Mouse (Mus musculus) CH12.LX (cell line): ENCODE measurements around the gene Cfap206. TPM values are rescaled to one million over a fixed set of nuclear protein-coding genes. Genes with fewer than 3 reads are reported as not detected.
A peak's percentile ranks its signal among the peaks of the same experiment; 100 is the strongest.

ENCODE experiments used
- DNase-seq: peaks from one replicate; pipeline ENCODE4 v3.0.0-alpha.2; 2013; ENCODE audit errors: extremely low read depth
- H3K27ac ChIP-seq: 2 replicates; pipeline ENCODE4 v1.5.1; 2012; ENCODE audit warnings: low read depth, mild to moderate bottlenecking, control low read depth, moderate library complexity; ENCODE audit not compliant: insufficient read depth
- H3K27me3 ChIP-seq: replicated peaks from 2 replicates; pipeline ENCODE3; 2012; ENCODE audit warnings: inconsistent platforms
- H3K36me3 ChIP-seq, 2 experiments: replicated peaks in 1 of 2; 2 replicates each; pipeline versions ENCODE3 to v1.6.1; 2012; ENCODE audit warnings: inconsistent platforms in 1 of 2, low read length in 1 of 2, mild to moderate bottlenecking in 1 of 2, mixed read lengths in 1 of 2, moderate library complexity in 1 of 2; ENCODE audit not compliant: control insufficient read depth in 1 of 2, insufficient read depth in 1 of 2
- H3K4me1 ChIP-seq, 2 experiments: 2 replicates each; pipeline ENCODE4 v1.6.1; 2012; ENCODE audit warnings: inconsistent platforms in 1 of 2, moderate library complexity in 1 of 2; ENCODE audit not compliant: insufficient read depth in 2 of 2, control insufficient read depth in 1 of 2
- H3K4me2 ChIP-seq: 2 replicates; pipeline ENCODE4 v1.6.1; 2012; ENCODE audit warnings: low read depth, mild to moderate bottlenecking, control low read depth; ENCODE audit not compliant: poor library complexity, insufficient read depth, severe bottlenecking
- H3K4me3 ChIP-seq, 3 experiments: fragments of 150-350 bp in 1 of 3; sonication (generic) in 1 of 3; replicated peaks in 1 of 3; 2 replicates each; pipeline versions ENCODE3 to v1.5.1; 2011 to 2012; ENCODE audit warnings: low read depth in 2 of 3, low read length in 2 of 3, mild to moderate bottlenecking in 2 of 3, moderate library complexity in 2 of 3, control low read depth in 1 of 3, improper control_type of control experiment in 1 of 3, inconsistent platforms in 1 of 3, mixed read lengths in 1 of 3; ENCODE audit not compliant: poor library complexity in 1 of 3
- H3K79me2 ChIP-seq: replicated peaks from 2 replicates; pipeline ENCODE4 v1.6.1; 2012; ENCODE audit warnings: mild to moderate bottlenecking, moderate library complexity; ENCODE audit not compliant: control insufficient read depth, poor library complexity, insufficient read depth, severe bottlenecking; ENCODE audit errors: extremely low read depth
- H3K9ac ChIP-seq: 2 replicates; pipeline ENCODE4 v1.6.1; 2012; ENCODE audit warnings: low read depth, mild to moderate bottlenecking, control low read depth, moderate library complexity; ENCODE audit not compliant: insufficient read depth
- H3K9me3 ChIP-seq: replicated peaks from 2 replicates; pipeline ENCODE3; 2012; ENCODE audit warnings: low read length, inconsistent platforms, mixed read lengths
- BHLHE40 ChIP-seq: IDR thresholded peaks from 2 replicates; pipeline ENCODE4 v1.6.1; 2011; ENCODE audit warnings: mild to moderate bottlenecking, low read depth, low read length, improper control_type of control experiment
- CHD1 ChIP-seq: IDR thresholded peaks from 2 replicates; pipeline ENCODE4 v1.6.1; 2012; ENCODE audit warnings: low read depth, low read length, improper control_type of control experiment, inconsistent platforms
- CHD2 ChIP-seq: IDR thresholded peaks from 2 replicates; pipeline ENCODE4 v1.6.1; 2011; ENCODE audit warnings: low read length, improper control_type of control experiment
- E2F4 ChIP-seq: IDR thresholded peaks from 2 replicates; pipeline ENCODE4 v1.6.1; 2011; ENCODE audit warnings: low read depth, low read length, improper control_type of control experiment; ENCODE audit not compliant: insufficient replicate concordance
- ETS1 ChIP-seq: conservative IDR thresholded peaks from 2 replicates; pipeline ENCODE4 v1.6.1; 2012; ENCODE audit warnings: low read depth, mild to moderate bottlenecking, inconsistent platforms, low read length, improper control_type of control experiment, moderate library complexity
- HCFC1 ChIP-seq: IDR thresholded peaks from 2 replicates; pipeline ENCODE4 v1.6.1; 2012; ENCODE audit warnings: low read depth, mild to moderate bottlenecking, inconsistent platforms, low read length, improper control_type of control experiment
- IRF4 ChIP-seq: IDR thresholded peaks from 2 replicates; pipeline ENCODE4 v1.6.1; 2014; ENCODE audit warnings: low read depth, mild to moderate bottlenecking, inconsistent platforms, low read length, improper control_type of control experiment
- JUN ChIP-seq: IDR thresholded peaks from 2 replicates; pipeline ENCODE4 v1.6.1; 2011; ENCODE audit warnings: low read depth, mild to moderate bottlenecking, low read length, improper control_type of control experiment, moderate library complexity; ENCODE audit not compliant: insufficient read depth
- JUND ChIP-seq: conservative IDR thresholded peaks from 2 replicates; pipeline ENCODE4 v1.6.1; 2011; ENCODE audit warnings: low read depth, low read length, improper control_type of control experiment
- KAT2A ChIP-seq: IDR thresholded peaks from 2 replicates; pipeline ENCODE4 v1.6.1; 2012; ENCODE audit warnings: low read length, improper control_type of control experiment, inconsistent platforms; ENCODE audit not compliant: insufficient replicate concordance
- MAFK ChIP-seq: IDR thresholded peaks from 2 replicates; pipeline ENCODE4 v1.6.1; 2011; ENCODE audit warnings: low read length, improper control_type of control experiment; ENCODE audit not compliant: insufficient replicate concordance
- MAZ ChIP-seq: IDR thresholded peaks from 2 replicates; pipeline ENCODE4 v1.6.1; 2012; ENCODE audit warnings: low read depth, mild to moderate bottlenecking, inconsistent platforms, low read length, improper control_type of control experiment, moderate library complexity
- MYC ChIP-seq: IDR thresholded peaks from 2 replicates; pipeline ENCODE4 v1.6.1; 2011; ENCODE audit warnings: low read depth, mild to moderate bottlenecking, improper control_type of control experiment, low read length
- NELFE ChIP-seq: IDR thresholded peaks from 2 replicates; pipeline ENCODE4 v1.6.1; 2011; ENCODE audit warnings: low read depth, low read length, improper control_type of control experiment
- PAX5 ChIP-seq: IDR thresholded peaks from 2 replicates; pipeline ENCODE4 v1.6.1; 2012; ENCODE audit warnings: low read length, inconsistent platforms, mixed read lengths
- POLR2A ChIP-seq: IDR thresholded peaks from 2 replicates; pipeline ENCODE4 v1.6.1; 2011; ENCODE audit warnings: low read depth, mild to moderate bottlenecking, improper control_type of control experiment, low read length
- RAD21 ChIP-seq: IDR thresholded peaks from 2 replicates; pipeline ENCODE4 v1.6.1; 2011; ENCODE audit warnings: low read depth, mild to moderate bottlenecking, low read length, improper control_type of control experiment, moderate library complexity
- RCOR1 ChIP-seq: conservative IDR thresholded peaks from 2 replicates; pipeline ENCODE4 v1.6.1; 2012; ENCODE audit warnings: low read depth, mild to moderate bottlenecking, inconsistent platforms, low read length, improper control_type of control experiment
- SMC3 ChIP-seq: IDR thresholded peaks from 2 replicates; pipeline ENCODE4 v1.6.1; 2011; ENCODE audit warnings: low read depth, low read length, improper control_type of control experiment
- TBP ChIP-seq: conservative IDR thresholded peaks from 2 replicates; pipeline ENCODE4 v1.6.1; 2011; ENCODE audit warnings: low read depth, low read length, improper control_type of control experiment
- TCF12 ChIP-seq: IDR thresholded peaks from 2 replicates; pipeline ENCODE4 v1.6.1; 2014; ENCODE audit warnings: low read depth, mild to moderate bottlenecking, inconsistent platforms, low read length, improper control_type of control experiment
- USF1 ChIP-seq: IDR thresholded peaks from 2 replicates; pipeline ENCODE4 v1.6.1; 2014; ENCODE audit warnings: low read depth, mild to moderate bottlenecking, inconsistent platforms, low read length, improper control_type of control experiment
- USF2 ChIP-seq: conservative IDR thresholded peaks from 2 replicates; pipeline ENCODE4 v1.6.1; 2011; ENCODE audit warnings: low read depth, low read length, improper control_type of control experiment
- ZC3H11A ChIP-seq: IDR thresholded peaks from 2 replicates; pipeline ENCODE4 v1.6.1; 2012; ENCODE audit warnings: low read depth, mild to moderate bottlenecking, inconsistent platforms, low read length, improper control_type of control experiment
- ZMIZ1 ChIP-seq: IDR thresholded peaks from 2 replicates; pipeline ENCODE4 v1.6.1; 2012; ENCODE audit warnings: low read depth, mild to moderate bottlenecking, inconsistent platforms, low read length, improper control_type of control experiment
- ZNF384 ChIP-seq: IDR thresholded peaks from 2 replicates; pipeline ENCODE4 v1.6.1; 2012; ENCODE audit warnings: low read depth, low read length, improper control_type of control experiment, inconsistent platforms
- dilution Hi-C: fragments of 300-500 bp; cut with MboI; formaldehyde crosslinking; loops from 2 replicates; pipeline ENCODE4 v1.14.3; 2020; ENCODE audit warnings: low sequenced_read_pairs; ENCODE audit not compliant: extremely low pct_unique_long_range_greater_than_20kb, extremely low pct_ligation_motif_present
- in situ Hi-C: fragments of 300-500 bp; cut with MboI; formaldehyde crosslinking; loops from 3 replicates; pipeline ENCODE4 v1.14.3; 2019; ENCODE audit warnings: low sequenced_read_pairs, low pct_ligation_motif_present, low pct_unique_long_range_greater_than_20kb, mixed read lengths
- polyA plus RNA-seq: library from polyadenylated mRNA; unstranded; fragments of >175 nt; gene quantifications from 2 replicates; pipeline ENCODE4 v1.2.1, GENCODE M21; 2012; ENCODE audit warnings: low read depth; ENCODE audit not compliant: insufficient read length
- total RNA-seq, 2 experiments: library from RNA; depleted of rRNA; stranded (reverse); fragments of 300-350 nt in 1 of 2; fragments of >200 nt in 1 of 2; gene quantifications; 2 replicates each; pipeline ENCODE4 v1.2.3; 2012 to 2014

Gene Cfap206
- total and polyA plus RNA-seq, 3 experiments, result not detected

DNA sequence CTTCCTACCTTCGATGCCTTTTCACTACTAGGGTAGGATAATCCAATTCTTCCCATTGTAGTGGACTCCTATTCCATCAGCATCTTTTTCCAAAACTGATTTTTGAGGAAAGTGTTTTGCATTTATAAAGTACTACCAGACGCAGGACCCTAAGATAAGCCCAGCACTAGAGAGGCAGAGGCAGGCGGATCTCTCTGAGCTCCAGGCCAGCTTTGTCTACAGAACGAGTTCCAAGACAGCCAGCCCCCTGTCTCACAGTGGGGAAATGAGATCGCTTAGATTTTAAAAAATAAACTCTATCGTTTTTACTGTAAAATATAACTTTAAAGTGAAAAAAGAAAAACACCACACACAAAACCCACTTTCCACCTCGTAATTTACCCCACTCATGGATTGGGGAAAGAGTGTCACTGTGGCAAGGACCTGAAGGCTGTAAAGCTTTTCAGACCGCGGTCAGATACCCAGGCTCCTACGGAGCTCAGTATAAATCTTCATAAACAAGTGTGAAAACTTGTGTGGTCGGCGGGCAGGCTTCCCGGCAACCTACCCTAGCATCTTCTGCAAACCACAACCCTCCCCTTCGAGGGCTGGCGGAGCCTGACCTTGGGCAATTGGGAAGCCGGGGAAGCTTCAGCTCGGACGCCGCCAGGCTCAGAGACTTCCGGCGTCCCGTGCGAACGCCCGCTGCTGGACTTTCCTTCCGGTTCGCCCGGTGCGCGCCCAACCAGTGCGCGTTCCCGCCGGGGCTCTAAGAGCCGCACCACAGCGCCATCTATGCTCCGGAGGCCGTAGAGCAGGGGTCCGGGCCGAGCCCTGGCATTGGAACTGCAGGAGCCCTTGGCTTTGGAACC is 47.9 kb upstream of the Cfap206 start, which contains the start of gene Smim8 (continued):
- peak; percentile 93 for TF ChIP-seq NELFE
- peak; percentile 94 for TF ChIP-seq TCF12
- peak; percentile 89 for TF ChIP-seq HCFC1
- peak; percentile 77; the same call in 1 of the 2 replicates for TF ChIP-seq E2F4

DNA sequence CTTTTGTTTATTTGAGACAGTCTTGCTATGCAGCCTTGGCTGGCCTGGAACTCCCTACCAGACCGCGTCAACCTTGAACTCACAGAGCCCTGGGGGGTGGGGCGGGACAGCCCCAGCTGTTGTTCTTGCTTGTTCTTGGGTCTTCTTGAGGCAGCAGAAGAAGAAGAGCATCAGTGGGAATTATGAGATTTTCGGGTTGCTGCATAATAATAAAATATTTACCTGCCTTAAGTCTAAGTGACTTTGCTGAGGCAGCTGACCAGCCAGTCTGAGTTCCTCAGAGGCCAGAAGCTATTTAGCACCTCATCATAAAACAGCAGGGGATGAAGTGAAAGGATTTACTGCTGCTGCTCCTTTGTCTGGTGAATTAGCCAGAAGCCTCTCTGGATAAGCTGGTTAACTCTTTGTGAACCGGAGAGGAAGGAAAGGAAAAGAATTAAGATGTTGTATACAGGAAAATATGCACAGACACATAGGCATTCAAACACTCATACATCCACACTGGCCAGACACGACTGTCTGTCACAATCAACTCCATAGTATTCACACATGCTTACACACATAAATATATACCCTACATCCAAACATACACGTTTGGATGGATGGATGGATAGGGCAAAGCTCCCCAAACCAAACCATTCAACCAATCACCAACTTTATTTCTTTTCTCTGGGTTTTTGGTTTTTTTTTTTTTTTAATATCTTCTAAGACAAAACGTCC is 41.8 kb upstream of the Cfap206 start:
- in situ Hi-C loops, result no loop called here
- Histone ChIP-seq H3K4me1 (peaks cover 4 to 19% of the 10 kb centered on the region in 2 experiments; a peak in 3 of 4 replicates), H3K36me3 (peaks cover 0 to 30% of the 10 kb centered on the region in 2 experiments), H3K4me2 (no peak overlapping the region), H3K79me2 (0 out of 2 replicates have a peak, but pooled peaks cover 2% of the 10 kb centered on the region), H3K27ac (no peak overlapping the region), H3K4me3 (no peak overlapping the region), H3K9me3 (no peaks in the 10 kb centered on the region), H3K27me3 (no peaks in the 10 kb centered on the region), H3K9ac (no peak overlapping the region)
- TF ChIP-seq MYC (no peak), TCF12 (no peak), HCFC1 (no peak), BHLHE40 (no peak), CHD1 (no peak), JUND (no peak)
- no peak for DNase-seq
- dilution Hi-C loops, result no loop called here

DNA sequence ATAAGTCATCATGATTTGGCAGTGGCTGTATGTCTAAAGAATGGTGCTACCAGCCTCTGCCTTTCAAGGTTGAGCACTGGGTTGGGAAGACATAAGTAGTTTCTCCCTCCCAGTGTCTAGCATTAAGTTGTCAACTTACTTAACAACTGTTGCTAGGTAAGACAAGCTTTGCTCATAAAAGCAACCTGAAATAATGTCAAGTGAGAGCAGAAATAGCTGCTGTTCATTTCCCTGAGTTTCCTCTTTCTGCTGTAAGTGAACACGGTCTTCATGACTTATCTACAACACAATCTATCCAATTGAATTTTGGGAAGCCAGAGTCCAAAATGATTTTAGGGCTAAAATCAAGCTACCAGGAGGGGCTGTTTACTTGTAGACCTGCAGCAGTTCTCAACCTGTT is 26.2 kb upstream of the Cfap206 start, which contains the start of gene Gm136:
Gene Gm136 (minus strand): TSS at position 101 of the 400 bp plus-strand sequence.
- no peak for TF ChIP-seq MAFK
- TF ChIP-seq JUN, result no peak
- TF ChIP-seq MAZ, result no peak
- no peak for TF ChIP-seq SMC3
- no peak for TF ChIP-seq ZMIZ1
- no peak for TF ChIP-seq USF1
- TF ChIP-seq ETS1, result no peak
- TF ChIP-seq ZC3H11A, result no peak
- no peak for TF ChIP-seq USF2
- TF ChIP-seq RAD21, result no peak
- TF ChIP-seq CHD2, result no peak
- no peak for TF ChIP-seq TBP
- no peak for TF ChIP-seq KAT2A
- no peak for TF ChIP-seq ZNF384
- TF ChIP-seq JUND, result no peak
- TF ChIP-seq RCOR1, result no peak
- TF ChIP-seq IRF4, result no peak
- no peak for TF ChIP-seq POLR2A
- no peak for TF ChIP-seq BHLHE40
- no peak for TF ChIP-seq PAX5
- Histone ChIP-seq H3K36me3 (no peaks in the 10 kb centered on the region), H3K4me3 (no peak within 1 kb of the TSS), H3K9me3 (no peaks in the 10 kb centered on the region), H3K27ac (no peak within 1 kb of the TSS), H3K4me1 (no peaks in the 10 kb centered on the region), H3K79me2 (no peaks in the 10 kb centered on the region), H3K4me2 (no peak within 1 kb of the TSS), H3K27me3 (peaks cover 10% of the 10 kb centered on the region), H3K9ac (no peak within 1 kb of the TSS)
- in situ Hi-C loops, result no loop called here
- dilution Hi-C loops, result no loop called here
- DNase-seq, result no peak
